Mouse (Mus musculus): ENCODE measurements at regions not wholly inside any gene's neighbourhood (a gene's known extent, or its start where the extent isn't known, plus 50 kb on each side); places are given as distances from the start of the nearest gene placed in this dataset.

DNA sequence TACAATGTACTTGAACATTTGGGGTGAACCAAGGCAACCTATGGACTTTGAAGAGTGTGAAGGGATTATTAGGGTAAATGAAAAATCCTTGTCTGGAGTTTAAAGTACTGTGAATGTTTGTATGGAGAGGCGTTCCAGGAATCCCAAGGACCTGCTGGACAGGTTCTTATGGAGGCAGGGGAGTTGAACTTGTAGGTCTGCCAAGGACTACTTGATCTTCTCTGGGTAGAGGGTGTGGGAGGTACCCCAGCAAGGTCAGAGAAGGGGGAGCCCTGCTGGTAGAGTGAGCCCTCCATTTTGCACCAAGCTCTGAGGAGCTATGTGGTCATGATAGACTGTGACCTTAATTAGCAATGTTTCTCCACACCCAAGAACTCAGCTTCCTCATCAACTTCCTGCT is 253.7 kb upstream of the Plpp4 start:
- no peak for TF ChIP-seq POLR2A (IDR thresholded peaks at IDR 0.05; ENCODE audit: insufficient read depth, low read depth, low read length)
- no peak for TF ChIP-seq CTCF (IDR thresholded peaks at IDR 0.05; ENCODE audit: insufficient read depth, low read depth, low read length)
